Mouse (Mus musculus) CD8-positive naive resting alpha-beta T cell, adult 2 months (primary cell): ENCODE data around the gene Traf3ip3.
A peak's percentile ranks its signal among the peaks of the same experiment; 100 is the strongest.

ENCODE experiments used
- DNase-seq, 2 experiments: peaks; one replicate each; pipeline ENCODE4 v3.0.0; 2022; ENCODE audit warnings: low read depth in 2 of 2, low spot score in 2 of 2

Traf3ip3 gene

DNA sequence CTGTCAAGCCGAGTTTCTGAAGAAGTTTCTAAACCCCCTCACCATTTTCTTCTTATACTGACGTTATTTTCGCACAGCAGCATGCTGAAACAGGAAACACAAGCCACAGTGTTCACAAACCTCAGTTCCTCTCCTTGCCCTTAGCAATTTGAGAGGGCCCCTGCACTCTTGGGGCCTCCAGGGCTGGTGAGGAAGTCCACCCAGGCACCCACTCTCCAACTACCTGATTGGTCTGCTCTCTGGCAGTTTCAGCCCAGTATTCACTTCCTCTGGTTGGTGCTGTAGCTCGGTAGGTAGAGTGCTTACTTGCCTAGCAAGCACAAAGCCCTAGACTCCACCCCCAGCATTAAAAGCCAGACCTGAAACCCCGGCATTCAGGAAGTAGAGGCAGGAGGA is at the start of gene Traf3ip3:
TSS of gene Traf3ip3 (minus strand) at position 321 of the 396 bp plus-strand sequence.
- peak; percentile 82 to 85 for DNase-seq

DNA sequence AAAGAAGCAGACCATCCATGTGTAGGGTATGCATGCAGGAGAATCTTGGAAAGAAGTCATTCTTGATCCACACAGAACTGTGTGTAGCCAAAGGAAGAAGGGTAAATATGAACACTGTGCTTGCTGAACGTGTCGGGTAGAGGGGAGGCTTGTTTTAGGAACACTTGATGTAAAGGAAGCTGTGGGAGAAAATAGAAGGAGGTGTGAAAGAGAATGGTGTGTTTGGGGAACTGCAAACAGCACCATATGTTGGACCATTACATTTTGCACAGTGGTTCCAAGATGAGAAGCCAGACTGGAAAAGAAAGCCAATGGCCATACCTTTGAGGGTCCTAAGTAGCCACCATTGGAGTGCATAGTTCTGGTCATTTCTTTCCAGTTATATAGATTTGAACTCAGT is 48.5 kb upstream of the Traf3ip3 start:
- no peak for DNase-seq

DNA sequence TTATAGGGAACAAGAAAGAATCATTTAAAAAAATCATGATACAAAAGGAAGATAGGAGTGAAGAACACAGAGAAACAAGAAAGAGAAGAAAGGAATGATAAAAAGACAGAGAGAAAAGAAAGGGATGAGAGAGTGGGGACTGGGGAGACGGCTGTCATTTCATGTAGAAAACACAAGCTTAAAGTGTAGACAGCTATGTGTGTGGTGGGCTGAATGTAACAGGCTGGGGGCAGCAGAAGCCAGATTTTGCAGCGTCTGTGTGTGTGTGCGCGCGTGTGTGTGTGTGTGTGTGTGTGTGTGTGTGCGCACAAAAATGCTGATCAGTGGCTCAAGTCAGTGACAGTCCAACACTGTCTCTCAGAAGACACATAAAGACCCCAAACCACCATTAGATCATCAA is 42.7 kb upstream of the Traf3ip3 start:
- DNase-seq, result no peak

DNA sequence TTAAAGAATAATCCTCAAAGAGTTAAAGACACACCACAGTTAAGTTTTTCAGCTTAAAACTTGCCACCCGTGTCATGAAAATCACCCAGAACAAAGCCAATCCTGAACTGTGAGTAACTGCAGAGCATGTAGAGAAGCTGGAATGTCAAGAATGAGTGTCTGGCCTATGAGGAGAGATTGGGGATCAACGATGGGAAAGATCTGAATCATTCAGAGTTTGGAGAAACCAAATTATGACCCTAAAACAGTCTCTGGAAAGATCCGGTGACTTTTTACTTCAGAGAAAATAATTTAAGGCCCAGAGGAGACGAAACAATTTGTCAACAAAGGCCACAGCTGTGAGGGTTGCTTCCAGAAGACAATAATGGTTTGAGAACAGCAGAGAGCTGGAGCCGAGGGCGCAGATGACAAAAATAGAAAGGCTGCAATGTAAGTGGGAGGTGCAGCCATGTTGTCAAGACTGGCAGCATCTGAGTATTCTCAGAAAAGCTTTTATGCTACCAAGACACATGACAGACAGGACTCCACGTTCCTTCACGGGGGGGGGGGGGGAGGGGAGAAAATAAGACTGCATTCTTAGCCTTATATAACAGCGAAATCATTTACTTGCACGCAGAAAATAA is 42.2 kb upstream of the Traf3ip3 start:
- no peak for DNase-seq

DNA sequence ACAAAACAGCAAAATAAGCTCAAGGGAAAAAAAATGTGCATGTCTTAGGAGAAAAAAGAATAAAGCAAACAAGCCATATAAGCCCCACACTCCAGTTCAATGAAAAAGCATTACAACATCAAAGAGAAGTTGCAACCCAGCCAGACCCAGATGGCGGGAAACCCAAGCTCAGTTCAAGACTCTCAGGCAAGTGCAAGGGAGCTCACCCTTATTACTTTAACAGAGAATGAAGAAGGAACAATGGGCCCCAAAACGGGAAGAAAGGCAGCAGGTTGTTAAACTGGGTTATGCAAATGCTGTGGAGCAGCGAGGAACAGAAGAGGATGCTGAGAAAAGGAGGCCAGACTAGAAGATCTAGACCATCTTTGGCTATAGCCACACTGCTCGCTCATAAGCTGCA is 41.4 kb upstream of the Traf3ip3 start:
- no peak for DNase-seq

DNA sequence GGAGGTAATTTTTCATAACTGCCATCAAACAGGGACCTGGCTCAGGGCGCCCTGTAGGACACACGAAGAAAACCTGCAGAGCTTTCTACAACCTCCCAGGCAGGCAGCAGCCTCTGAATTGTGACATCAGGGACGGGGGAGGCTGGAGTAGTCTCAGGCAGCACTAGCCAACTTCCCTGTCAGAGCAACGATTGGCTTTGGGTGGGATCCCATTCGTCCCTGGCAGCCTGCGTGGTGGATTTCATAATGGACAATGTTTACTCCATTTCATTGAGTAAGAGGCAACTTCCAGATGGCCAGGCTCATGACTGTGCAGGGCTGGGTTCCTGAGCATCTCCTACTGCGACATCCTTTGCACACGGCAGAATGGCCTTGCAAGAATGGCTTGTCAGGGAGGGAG is 40.7 kb upstream of the Traf3ip3 start:
- DNase-seq, result no peak

DNA sequence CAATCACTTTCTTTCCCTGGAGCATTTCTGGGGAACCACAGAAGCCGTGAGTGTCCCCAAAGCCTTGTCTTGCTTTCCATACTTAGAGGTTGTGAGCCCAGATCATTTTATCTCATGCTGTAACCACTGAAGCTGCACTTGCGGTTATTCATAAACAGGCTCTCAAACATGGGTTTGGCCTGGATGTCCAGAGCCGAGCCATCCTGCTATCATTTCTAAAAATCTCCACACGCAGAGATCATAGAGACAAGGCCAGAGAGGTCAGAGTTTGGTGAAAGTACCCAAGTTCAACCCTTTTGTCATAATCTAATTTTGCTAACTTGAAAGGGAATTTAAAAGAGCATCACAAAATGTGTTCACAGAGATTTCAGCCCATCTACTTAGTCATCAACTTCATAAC is 39.9 kb upstream of the Traf3ip3 start:
- DNase-seq, result no peak

DNA sequence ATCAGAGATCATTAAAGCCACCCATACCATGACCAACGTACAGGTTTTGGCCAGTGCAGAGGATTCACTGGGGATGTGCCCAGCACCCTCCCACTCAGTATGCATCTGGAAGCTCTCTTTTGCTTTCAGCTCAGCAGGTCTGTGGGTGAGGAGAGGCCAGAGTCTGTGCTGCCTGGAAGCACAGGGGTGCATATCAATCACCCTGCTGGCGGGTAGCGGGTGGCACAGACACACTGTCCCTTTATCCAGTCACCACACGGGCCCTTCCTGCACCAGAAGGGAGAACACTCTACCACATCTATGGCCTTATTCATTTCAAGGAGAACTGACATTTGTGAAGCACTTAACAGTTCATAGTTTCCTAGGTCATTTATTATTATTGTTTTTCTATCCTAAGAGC is 36.9 kb upstream of the Traf3ip3 start:
- no peak for DNase-seq

DNA sequence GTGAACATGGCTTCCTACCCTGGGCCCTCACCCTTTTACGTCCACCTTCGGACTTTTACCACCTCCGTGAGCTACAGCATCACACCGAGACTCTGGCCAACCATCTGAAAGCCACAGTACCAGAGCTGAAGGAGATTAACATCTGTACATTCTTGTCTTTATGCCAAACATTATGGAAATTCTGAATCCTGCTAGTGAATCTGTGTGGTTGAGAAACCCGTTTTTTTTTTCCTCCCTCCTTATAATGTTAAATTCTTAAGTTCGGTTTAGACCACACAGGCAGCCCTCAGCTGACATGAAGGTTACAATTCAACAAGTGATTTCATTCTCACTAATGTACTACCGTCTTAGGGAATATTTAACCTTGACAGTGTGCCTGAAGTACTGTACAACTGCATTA is 33.4 kb upstream of the Traf3ip3 start:
- no peak for DNase-seq

DNA sequence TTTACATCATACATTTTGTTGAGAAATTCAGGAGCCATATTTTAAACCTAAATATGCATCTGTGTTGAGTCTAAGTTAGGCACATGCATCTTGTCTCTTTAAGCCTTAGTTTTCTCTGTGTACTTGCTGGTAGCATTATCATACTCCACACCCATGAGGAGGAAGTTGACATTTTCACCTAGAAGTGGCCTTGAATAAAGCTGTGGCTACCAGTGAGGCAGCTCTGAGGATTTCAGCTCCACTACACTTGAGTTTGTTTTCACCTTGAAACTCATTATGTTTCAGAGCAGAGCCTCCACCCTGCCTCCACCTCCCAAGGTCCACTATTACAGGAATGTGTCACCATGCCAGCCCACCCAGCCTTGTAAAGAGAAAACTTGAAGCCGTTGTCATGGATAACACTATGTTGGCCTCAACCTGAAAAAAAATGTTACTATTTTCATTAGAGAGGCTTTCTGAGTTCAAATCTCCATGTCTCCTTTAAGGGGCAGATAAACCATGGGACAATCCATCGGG is 32.7 kb upstream of the Traf3ip3 start:
- no peak for DNase-seq

DNA sequence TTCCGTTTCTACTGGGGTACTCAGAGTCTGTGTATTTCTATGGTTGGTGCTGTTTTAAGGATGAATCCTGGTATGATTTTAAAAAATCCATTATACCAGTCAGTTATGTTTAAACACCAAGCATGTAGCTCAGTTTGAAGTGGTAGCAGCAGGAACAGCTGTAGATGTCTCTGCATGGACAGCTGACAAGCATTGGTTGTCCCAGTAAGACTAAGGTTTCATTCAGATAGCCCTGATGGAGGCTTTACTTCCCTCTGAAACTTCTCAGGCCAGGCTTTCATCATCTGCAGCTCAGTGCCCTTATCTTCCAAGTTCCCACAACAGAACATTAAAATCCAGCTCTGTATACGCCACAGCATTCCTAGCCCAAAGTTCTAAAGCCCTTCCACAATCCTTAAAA is 31.2 kb upstream of the Traf3ip3 start:
- DNase-seq, result no peak

DNA sequence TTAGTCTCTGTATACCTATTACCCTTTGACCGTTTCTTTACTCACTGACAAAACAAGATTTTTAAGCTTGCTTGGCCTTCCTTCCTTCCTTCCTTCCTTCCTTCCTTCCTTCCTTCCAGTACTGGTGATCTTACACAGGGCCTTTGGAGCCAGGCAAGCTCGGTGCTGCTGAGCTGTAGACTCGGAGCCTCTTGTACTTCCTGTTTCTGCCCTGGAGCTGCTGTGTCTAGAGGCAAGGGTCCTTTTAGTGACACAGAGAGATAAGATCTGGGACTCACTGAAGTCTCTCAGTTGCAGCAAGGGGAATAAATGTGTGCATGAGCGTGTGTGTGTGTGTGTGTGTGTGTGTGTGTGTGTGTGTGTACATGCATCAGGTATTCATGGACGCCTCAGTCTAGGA is 29.4 kb upstream of the Traf3ip3 start:
- DNase-seq, result no peak

DNA sequence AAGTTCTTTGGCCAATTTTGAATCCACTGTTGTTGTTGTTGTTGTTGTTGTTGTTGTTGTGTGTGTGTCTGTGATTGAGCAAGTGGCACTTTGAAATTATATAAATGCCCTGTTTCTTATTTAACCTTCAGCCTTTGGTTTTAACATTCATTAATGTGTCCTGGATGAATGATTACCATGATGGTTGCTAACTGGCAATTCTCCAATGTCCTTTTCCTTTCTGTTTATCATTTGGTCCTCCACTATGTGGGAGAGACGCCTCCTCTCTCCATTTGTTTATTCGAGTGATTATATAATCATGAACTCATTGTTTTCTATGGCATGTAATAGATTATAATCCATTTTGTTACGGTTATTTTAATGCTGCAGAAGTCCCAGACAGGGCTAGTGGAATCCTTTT is 29.0 kb upstream of the Traf3ip3 start:
- no peak for DNase-seq

DNA sequence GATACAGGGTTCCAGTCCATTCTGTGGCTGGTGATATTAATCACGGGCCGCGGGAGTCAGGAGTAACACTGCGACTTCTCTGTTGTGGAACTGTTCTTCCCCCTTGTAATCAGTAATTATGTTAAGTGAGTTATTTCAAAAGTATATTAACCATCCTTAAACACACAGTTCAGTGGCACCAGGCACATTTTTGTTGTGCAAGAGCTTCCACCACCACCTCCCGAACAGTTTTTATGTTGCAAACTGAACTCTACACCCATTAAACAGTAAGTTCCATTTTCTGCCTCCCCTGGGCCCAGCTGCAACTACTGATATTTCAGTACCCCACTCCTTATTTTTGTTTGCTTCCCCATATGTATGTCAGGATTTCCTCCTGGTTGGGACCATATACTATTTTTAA is 28.1 kb upstream of the Traf3ip3 start:
- no peak for DNase-seq

DNA sequence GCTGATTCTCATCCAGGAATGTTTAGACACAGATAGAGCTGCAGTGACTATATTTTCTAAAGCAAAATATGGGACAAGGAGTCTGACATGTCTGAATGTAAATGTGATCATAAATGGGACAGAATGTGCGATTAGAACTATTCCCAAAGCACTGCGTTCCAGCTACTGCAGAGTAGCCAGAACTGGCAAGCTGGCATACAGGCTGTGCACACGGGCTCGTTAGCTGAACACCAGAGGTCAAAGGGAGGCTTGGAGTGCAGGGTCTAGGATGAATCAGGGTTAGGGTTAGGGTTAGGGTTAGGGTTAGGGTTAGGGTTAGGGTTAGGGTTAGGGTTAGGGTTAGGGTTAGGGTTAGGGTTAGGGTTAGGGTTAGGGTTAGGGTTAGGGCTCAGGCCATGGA is 26.0 kb upstream of the Traf3ip3 start:
- no peak for DNase-seq

DNA sequence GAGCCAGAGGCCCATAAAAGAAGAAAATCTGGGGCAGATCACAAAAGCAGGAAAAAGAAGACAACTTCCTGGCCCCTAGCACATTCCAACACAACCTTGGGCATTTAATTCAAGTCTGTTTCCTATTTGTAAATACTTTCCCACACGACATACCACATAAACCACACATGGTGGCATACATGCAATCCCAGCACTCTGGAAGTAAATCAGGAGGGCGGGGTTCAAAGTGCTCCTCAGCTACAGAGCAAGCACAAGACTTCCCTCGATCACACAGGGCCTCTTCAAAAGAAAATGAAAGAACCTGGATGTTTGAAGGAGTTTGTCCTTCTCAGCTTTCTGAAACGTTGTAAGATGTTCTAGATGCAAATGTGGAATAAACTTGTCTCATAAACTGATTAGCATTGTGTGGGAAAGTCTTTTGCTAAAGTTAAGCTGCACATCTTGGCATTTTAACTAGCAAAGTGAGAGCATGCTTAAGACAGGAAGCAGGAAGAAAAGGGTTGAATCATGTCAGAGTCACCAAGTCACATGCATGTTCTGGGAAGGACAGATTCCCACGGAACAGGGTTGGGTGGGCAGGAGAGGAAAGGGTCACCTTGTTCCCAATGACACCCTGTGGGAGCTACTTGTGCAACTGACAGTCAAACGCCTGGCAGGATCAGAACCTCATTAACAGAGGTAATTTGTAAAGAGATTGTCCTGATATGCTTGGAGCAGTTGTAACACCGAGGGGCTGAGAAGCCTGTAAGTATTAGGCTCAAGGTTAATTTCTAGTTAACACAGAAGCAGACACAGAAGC is 25.4 kb upstream of the Traf3ip3 start:
- DNase-seq, result no peak

DNA sequence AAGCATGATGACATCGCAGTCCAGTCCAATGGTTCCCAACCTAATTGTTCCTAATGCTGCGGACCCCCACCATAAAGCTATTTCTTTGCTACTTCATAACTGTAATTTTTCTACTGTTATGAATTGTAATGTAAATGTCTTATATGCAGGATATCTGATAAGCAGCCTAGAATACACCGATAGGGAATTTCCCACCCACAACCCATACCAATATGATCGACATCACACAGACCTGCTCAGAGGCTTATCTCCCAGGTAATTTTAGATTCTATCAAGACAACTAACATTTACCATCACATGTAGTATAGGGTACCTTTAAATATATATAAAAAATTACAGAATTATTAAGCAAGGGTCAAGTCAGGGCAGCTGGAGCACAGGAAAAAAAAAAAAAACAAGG is 24.6 kb upstream of the Traf3ip3 start:
- no peak for DNase-seq

DNA sequence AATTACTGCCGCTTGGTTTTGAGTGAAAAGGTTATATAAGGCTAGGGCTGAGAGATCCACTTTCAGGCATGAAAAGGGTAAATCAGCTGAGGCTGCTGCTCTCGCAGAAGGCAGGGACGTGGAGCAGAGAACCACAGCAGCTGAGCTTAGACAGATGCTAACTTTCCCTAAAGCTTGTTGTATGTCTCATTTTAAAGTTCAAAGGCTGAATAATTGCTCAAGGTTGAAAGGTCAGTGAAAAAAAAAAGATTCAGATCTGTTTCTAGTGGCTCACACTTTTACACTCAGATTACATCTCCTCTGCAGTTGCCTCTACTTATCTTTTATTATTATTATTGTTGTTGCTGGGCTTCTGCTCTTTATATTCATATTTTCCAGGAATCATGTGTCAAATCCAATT is 24.0 kb upstream of the Traf3ip3 start:
- no peak for DNase-seq

DNA sequence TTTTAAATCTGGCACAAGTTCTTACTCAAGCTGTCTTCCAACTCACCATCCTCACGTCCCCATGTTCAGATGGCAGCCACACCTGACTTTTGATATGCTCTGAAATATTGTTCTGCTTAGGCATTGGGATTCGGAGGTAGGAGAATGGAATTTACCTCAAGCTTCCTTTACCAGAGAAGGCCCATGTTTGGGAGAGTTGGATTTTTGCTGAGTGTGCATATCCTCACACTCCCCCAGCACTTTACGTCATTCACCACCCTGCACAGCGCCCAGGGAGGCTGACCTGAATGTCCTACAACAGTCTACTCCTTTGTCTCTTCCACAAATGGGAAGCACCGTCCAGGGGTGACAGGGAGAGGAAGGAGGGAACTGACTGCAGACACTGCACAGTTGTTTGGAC is 18.9 kb upstream of the Traf3ip3 start:
- DNase-seq, result no peak

DNA sequence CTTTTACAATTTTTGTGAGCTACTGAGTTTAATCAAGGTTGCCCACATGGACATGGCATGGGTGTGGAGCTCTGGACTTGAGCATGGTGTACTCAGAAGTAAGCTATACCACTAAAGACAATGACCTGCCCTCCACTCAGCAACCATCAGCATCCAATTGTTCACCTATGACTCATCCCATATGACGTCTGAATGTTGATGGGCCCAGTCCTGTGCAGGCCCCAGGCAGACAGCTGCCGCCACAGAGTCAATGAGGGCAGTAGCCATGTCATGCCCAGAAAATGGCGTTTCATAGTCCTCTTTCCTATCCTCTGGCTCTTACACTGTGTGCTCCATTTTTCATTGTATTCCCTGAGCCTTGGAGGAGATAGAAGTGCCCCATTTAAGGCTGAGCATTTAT is 14.5 kb upstream of the Traf3ip3 start:
- DNase-seq, result no peak

DNA sequence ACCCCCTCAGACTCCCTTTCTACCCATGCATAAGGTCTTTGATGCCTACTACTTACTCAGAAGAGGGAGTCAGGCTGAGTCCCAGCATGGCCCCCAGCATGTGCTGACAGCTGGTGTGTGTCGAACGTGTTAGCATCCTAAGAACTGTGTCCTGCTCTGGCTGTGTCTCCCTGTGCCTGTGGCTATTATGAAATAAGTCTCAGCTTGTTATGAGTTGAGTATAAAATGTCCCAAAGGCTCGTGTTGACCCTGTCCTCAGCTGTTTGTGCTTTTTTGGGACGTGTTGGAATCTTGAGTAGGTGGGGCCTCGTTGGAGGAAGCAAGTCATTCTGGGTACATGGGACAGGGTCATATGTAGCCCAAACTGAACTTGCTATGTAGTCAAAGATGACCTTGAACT is 12.6 kb upstream of the Traf3ip3 start:
- DNase-seq, result no peak

DNA sequence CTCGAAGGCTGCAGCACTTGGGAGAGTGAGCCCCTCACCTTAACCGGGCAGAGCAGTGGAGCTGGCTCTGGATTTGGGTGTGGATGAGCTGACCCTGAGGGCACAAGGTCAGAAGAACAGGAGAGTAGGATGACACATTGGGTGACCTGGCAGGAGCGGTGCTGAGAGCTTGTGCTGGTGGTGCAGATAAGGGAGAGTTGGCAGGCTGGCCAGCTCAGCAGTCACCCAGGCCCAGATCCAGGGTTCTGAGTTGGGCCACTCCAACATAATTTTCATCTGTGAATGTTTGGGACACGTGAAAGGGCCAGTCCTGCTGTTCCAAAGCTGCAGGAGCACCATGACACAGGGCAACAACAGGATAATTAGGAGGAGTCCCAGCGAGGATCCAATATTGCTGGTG is 9.9 kb upstream of the Traf3ip3 start:
- DNase-seq, result no peak

DNA sequence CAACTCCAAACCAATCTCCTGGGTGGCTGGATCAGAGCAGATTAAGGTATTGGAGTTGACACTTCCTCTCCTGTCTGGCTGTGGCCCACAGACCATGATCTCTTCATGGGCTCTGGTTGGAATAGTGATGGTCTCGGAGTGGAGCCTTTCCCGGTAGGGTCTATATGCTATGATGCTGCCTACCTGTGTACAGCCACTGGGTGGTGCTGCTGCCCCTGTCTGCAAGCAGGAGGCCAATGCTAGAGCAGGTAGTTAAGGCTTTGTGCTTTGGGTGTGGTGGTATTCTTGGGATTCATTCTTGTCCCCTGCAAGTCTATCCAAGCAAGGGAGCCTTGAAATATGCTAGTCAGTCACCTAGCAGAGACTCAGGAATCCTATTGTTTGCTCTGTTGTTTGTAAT is 6.7 kb upstream of the Traf3ip3 start:
- peak; percentile 46 to 68 for DNase-seq
